Mouse (Mus musculus): ENCODE results near the gene Rnasel. TPM values are rescaled to one million over a fixed set of nuclear protein-coding genes. Genes with fewer than 3 reads are reported as not detected.

Rnasel gene
- polyA plus RNA-seq, 1 experiment from 2014 or later = 11.1 TPM

DNA sequence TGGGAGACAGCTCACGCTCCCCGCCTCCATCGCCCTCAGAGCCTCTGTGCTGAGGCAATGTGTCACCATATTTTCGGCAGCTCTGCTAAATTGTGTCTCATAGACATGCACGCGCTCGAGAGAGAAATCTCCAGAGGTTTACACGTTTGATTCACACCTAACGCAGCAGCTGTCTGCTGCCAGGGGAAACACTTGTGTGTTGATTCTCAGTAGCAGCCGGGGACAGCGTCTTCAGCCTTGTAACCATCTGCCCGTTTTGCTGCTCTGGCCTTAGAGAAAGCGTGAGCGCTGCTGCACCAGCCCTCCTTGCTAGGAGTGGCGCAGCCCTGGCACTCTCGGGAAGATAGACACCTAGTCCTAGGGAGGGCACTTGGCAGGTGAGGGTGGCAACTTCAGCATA is 22.6 kb upstream of the Rnasel start:
- Histone ChIP-seq H3K4me1 (ENCODE audit: control insufficient read depth, insufficient read depth, low read length) (no peaks in the 10 kb centered on the region), H3K9ac (replicated peaks; ENCODE audit: low read depth, low read length) (no peak overlapping the region), H3K4me3 (ENCODE audit: low read depth, low read length) (no peak overlapping the region), H3K4me2 (replicated peaks; ENCODE audit: low read depth, low read length) (no peak overlapping the region), H3K9me3 (ENCODE audit: control insufficient read depth, low read depth, low read length) (no peaks in the 10 kb centered on the region), H3K36me3 (ENCODE audit: control insufficient read depth, insufficient read depth, low read length) (no peaks in the 10 kb centered on the region), H3K27ac (ENCODE audit: low read length) (no peak overlapping the region), H3K27me3 (ENCODE audit: control insufficient read depth, insufficient read depth, low read length) (no peaks in the 10 kb centered on the region)
- ATAC-seq (ENCODE audit: insufficient number of reproducible peaks, insufficient read depth, low FRiP score, low read depth) = no peak
- 85% methylated on average over 16 of the region's 16 CpGs for WGBS

DNA sequence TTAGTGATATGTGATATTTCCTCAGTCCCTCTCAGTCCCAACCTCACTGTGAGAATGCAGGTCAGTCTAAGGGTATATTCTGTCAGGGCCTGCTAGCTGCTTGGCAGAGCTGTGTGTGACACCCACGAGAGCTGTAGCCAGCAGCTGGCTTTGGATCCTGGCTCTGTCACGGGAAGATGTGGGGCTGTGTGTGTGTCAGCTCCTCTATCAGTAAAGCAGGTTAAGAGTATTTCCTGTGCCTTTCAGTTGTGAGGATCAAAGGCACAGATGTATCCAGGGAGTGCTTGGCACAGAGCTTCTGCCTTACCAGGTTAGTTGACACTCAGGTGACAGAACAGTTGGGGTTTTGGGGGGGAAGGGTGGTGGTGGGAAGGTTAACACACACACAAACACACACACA is 19.4 kb upstream of the Rnasel start:
- 62% methylated on average over 2 of the region's 2 CpGs for WGBS
- Histone ChIP-seq H3K27ac (ENCODE audit: low read length) (no peak overlapping the region), H3K4me2 (replicated peaks; ENCODE audit: low read depth, low read length) (no peak overlapping the region), H3K4me3 (ENCODE audit: low read depth, low read length) (no peak overlapping the region), H3K4me1 (ENCODE audit: control insufficient read depth, insufficient read depth, low read length) (peaks cover 9% of the 10 kb centered on the region; the same call in 1 of the 2 replicates), H3K9ac (replicated peaks; ENCODE audit: low read depth, low read length) (no peak overlapping the region), H3K27me3 (ENCODE audit: control insufficient read depth, insufficient read depth, low read length) (no peaks in the 10 kb centered on the region), H3K9me3 (ENCODE audit: control insufficient read depth, low read depth, low read length) (no peaks in the 10 kb centered on the region), H3K36me3 (ENCODE audit: control insufficient read depth, insufficient read depth, low read length) (no peaks in the 10 kb centered on the region)
- ATAC-seq (ENCODE audit: insufficient number of reproducible peaks, insufficient read depth, low FRiP score, low read depth) = no peak

GRCm38 (mm10) chr1:153730671-153731070 is 18.6 kb upstream of the Rnasel start:
- no peak overlapping the region for H3K4me3 ChIP-seq (ENCODE audit: low read depth, low read length)
- 56% methylated on average over 3 of the region's 3 CpGs for WGBS
- H3K4me2 ChIP-seq (replicated peaks; ENCODE audit: low read depth, low read length) = no peak overlapping the region
- H3K27me3 ChIP-seq (ENCODE audit: control insufficient read depth, insufficient read depth, low read length) = no peaks in the 10 kb centered on the region
- H3K36me3 ChIP-seq (ENCODE audit: control insufficient read depth, insufficient read depth, low read length) = no peaks in the 10 kb centered on the region
- H3K4me1 ChIP-seq (ENCODE audit: control insufficient read depth, insufficient read depth, low read length) = peaks cover 9% of the 10 kb centered on the region; the same call in 1 of the 2 replicates
- no peak for ATAC-seq (ENCODE audit: insufficient number of reproducible peaks, insufficient read depth, low FRiP score, low read depth)
- H3K9me3 ChIP-seq (ENCODE audit: control insufficient read depth, low read depth, low read length) = no peaks in the 10 kb centered on the region
- H3K9ac ChIP-seq (replicated peaks; ENCODE audit: low read depth, low read length) = no peak overlapping the region
- no peak overlapping the region for H3K27ac ChIP-seq (ENCODE audit: low read length)

GRCm38 (mm10) chr1:153733181-153733580 is 16.0 kb upstream of the Rnasel start:
- H3K4me3 ChIP-seq (ENCODE audit: low read depth, low read length) = no peak overlapping the region
- H3K36me3 ChIP-seq (ENCODE audit: control insufficient read depth, insufficient read depth, low read length) = no peaks in the 10 kb centered on the region
- no peak overlapping the region for H3K4me2 ChIP-seq (replicated peaks; ENCODE audit: low read depth, low read length)
- no peak overlapping the region for H3K9ac ChIP-seq (replicated peaks; ENCODE audit: low read depth, low read length)
- 29% methylated on average over 9 of the region's 9 CpGs for WGBS
- H3K9me3 ChIP-seq (ENCODE audit: control insufficient read depth, low read depth, low read length) = no peaks in the 10 kb centered on the region
- H3K27ac ChIP-seq (ENCODE audit: low read length) = no peak overlapping the region
- peaks cover 9% of the 10 kb centered on the region; the same call in 1 of the 2 replicates for H3K4me1 ChIP-seq (ENCODE audit: control insufficient read depth, insufficient read depth, low read length)
- 0 out of 2 replicates have a peak, but pooled peaks cover 4% of the 10 kb centered on the region for H3K27me3 ChIP-seq (ENCODE audit: control insufficient read depth, insufficient read depth, low read length)
- no peak for ATAC-seq (ENCODE audit: insufficient number of reproducible peaks, insufficient read depth, low FRiP score, low read depth)

- no peaks in the 10 kb centered on the region for H3K9me3 ChIP-seq (ENCODE audit: control insufficient read depth, low read depth, low read length)
- peaks cover 13% of the 10 kb centered on the region; the same call in 1 of the 2 replicates for H3K27me3 ChIP-seq (ENCODE audit: control insufficient read depth, insufficient read depth, low read length)
- H3K4me2 ChIP-seq (replicated peaks; ENCODE audit: low read depth, low read length) = no peak overlapping the region
- H3K36me3 ChIP-seq (ENCODE audit: control insufficient read depth, insufficient read depth, low read length) = no peaks in the 10 kb centered on the region
- no peak for ATAC-seq (ENCODE audit: insufficient number of reproducible peaks, insufficient read depth, low FRiP score, low read depth)
- no peak overlapping the region for H3K27ac ChIP-seq (ENCODE audit: low read length)
- H3K4me3 ChIP-seq (ENCODE audit: low read depth, low read length) = no peak overlapping the region
- no peak overlapping the region for H3K9ac ChIP-seq (replicated peaks; ENCODE audit: low read depth, low read length)
- WGBS = 76% methylated on average over 4 of the region's 4 CpGs
- H3K4me1 ChIP-seq (ENCODE audit: control insufficient read depth, insufficient read depth, low read length) = peaks cover 9% of the 10 kb centered on the region; the same call in 1 of the 2 replicates
These were observed 14.4 kb upstream of the Rnasel start for GRCm38 (mm10) chr1:153734866-153735265.

GRCm38 (mm10) chr1:153736096-153736495 is 13.1 kb upstream of the Rnasel start:
- peaks cover 9% of the 10 kb centered on the region; the same call in 1 of the 2 replicates for H3K4me1 ChIP-seq (ENCODE audit: control insufficient read depth, insufficient read depth, low read length)
- H3K36me3 ChIP-seq (ENCODE audit: control insufficient read depth, insufficient read depth, low read length) = no peaks in the 10 kb centered on the region
- no peak overlapping the region for H3K9ac ChIP-seq (replicated peaks; ENCODE audit: low read depth, low read length)
- H3K4me2 ChIP-seq (replicated peaks; ENCODE audit: low read depth, low read length) = no peak overlapping the region
- no peak for ATAC-seq (ENCODE audit: insufficient number of reproducible peaks, insufficient read depth, low FRiP score, low read depth)
- WGBS = 70% methylated on average over 6 of the region's 6 CpGs
- H3K27ac ChIP-seq (ENCODE audit: low read length) = no peak overlapping the region
- no peak overlapping the region for H3K4me3 ChIP-seq (ENCODE audit: low read depth, low read length)
- no peaks in the 10 kb centered on the region for H3K9me3 ChIP-seq (ENCODE audit: control insufficient read depth, low read depth, low read length)
- peaks cover 13% of the 10 kb centered on the region; the same call in 1 of the 2 replicates for H3K27me3 ChIP-seq (ENCODE audit: control insufficient read depth, insufficient read depth, low read length)

- Histone ChIP-seq H3K27me3 (ENCODE audit: control insufficient read depth, insufficient read depth, low read length) (peaks cover 13% of the 10 kb centered on the region; the same call in 1 of the 2 replicates), H3K36me3 (ENCODE audit: control insufficient read depth, insufficient read depth, low read length) (no peaks in the 10 kb centered on the region), H3K9ac (replicated peaks; ENCODE audit: low read depth, low read length) (no peak overlapping the region), H3K4me1 (ENCODE audit: control insufficient read depth, insufficient read depth, low read length) (peaks cover 9% of the 10 kb centered on the region; the same call in 1 of the 2 replicates), H3K4me3 (ENCODE audit: low read depth, low read length) (no peak overlapping the region), H3K4me2 (replicated peaks; ENCODE audit: low read depth, low read length) (no peak overlapping the region), H3K27ac (ENCODE audit: low read length) (no peak overlapping the region), H3K9me3 (ENCODE audit: control insufficient read depth, low read depth, low read length) (no peaks in the 10 kb centered on the region)
- ATAC-seq (ENCODE audit: insufficient number of reproducible peaks, insufficient read depth, low FRiP score, low read depth) = no peak
- WGBS = 55% methylated on average over 9 of the region's 9 CpGs
These were observed 11.8 kb upstream of the Rnasel start for GRCm38 (mm10) chr1:153737101-153738085.

- Histone ChIP-seq H3K4me1 (ENCODE audit: control insufficient read depth, insufficient read depth, low read length) (no peaks in the 10 kb centered on the region), H3K4me3 (ENCODE audit: low read depth, low read length) (peak overlapping the region; percentile 31), H3K9ac (replicated peaks; ENCODE audit: low read depth, low read length) (no peak overlapping the region), H3K4me2 (replicated peaks; ENCODE audit: low read depth, low read length) (peak overlapping the region; percentile 70), H3K27me3 (ENCODE audit: control insufficient read depth, insufficient read depth, low read length) (peaks cover 13% of the 10 kb centered on the region; the same call in 1 of the 2 replicates), H3K36me3 (ENCODE audit: control insufficient read depth, insufficient read depth, low read length) (no peaks in the 10 kb centered on the region), H3K9me3 (ENCODE audit: control insufficient read depth, low read depth, low read length) (no peaks in the 10 kb centered on the region), H3K27ac (ENCODE audit: low read length) (no peak overlapping the region)
- 23% methylated on average over 13 of the region's 13 CpGs for WGBS
- no peak for ATAC-seq (ENCODE audit: insufficient number of reproducible peaks, insufficient read depth, low FRiP score, low read depth)
These were observed 9.7 kb upstream of the Rnasel start for GRCm38 (mm10) chr1:153739437-153740015.

Measured in stomach, embryonic 14.5 days (tissue).